Mouse (Mus musculus) CD4-positive, CD25-positive, alpha-beta regulatory T cell (primary cell): ENCODE data around the gene Pou2af1. TPM values are rescaled to one million over a fixed set of nuclear protein-coding genes. Genes with fewer than 3 reads are reported as not detected.

Experiments used
- polyA plus RNA-seq: library from polyadenylated mRNA; unstranded; fragments of 100-300 nt; shearing (Covaris generic); gene quantifications from one replicate; pipeline ENCODE4 v1.2.1, GENCODE M21; 2017

Pou2af1 gene
- 3.2 TPM for polyA plus RNA-seq

GRCm38 (mm10) chr9:51213023-51213728 lies at the start of gene Pou2af1:
Gene Pou2af1, plus strand, starts transcription at chr9:51213708.

DNA sequence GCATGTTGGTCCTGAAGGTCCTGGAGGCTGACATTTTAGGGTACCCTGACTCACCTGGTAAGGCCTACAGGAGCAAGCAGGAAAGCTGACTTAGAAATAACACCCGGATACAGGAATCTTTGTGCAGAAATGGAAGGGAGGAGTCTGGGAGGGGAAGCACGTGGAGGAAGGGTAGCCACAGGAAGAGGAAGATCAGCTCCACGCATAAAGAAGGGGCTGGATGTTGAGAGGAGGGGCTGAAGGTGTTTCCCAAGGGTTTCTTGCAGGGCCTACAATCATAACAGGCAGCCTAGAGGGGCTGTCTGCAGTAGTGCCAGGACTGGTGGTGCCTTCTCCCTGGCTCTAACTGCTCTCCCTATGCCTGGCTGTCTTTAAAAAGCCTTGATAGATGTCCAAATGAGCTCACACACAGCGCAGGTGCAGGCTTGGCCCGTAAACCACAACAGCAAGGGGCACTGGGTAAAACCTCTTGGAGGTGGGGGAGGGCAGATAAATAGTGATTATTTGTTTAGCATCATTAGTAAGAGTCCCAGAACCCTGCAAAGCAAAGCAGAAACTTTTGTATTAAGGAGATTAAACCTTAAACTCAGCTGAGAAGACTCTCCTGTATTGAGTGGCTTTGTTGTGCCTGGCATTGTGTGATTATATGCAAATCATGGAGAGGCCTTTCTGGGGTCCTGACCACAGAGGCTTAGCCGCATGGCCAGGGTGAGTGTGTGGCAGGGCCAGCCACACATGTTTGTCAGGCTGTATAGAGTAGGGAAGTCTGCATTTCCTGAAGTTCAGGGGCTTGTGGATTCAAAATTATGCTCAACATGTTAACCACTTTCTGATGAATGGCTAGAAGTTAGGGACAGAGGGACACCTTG lies 48.0 kb upstream of the Pou2af1 start, which contains the start of gene Gm32742:
Gene Gm32742 (minus strand): TSS at position 206 of the 869 bp plus-strand sequence.

DNA sequence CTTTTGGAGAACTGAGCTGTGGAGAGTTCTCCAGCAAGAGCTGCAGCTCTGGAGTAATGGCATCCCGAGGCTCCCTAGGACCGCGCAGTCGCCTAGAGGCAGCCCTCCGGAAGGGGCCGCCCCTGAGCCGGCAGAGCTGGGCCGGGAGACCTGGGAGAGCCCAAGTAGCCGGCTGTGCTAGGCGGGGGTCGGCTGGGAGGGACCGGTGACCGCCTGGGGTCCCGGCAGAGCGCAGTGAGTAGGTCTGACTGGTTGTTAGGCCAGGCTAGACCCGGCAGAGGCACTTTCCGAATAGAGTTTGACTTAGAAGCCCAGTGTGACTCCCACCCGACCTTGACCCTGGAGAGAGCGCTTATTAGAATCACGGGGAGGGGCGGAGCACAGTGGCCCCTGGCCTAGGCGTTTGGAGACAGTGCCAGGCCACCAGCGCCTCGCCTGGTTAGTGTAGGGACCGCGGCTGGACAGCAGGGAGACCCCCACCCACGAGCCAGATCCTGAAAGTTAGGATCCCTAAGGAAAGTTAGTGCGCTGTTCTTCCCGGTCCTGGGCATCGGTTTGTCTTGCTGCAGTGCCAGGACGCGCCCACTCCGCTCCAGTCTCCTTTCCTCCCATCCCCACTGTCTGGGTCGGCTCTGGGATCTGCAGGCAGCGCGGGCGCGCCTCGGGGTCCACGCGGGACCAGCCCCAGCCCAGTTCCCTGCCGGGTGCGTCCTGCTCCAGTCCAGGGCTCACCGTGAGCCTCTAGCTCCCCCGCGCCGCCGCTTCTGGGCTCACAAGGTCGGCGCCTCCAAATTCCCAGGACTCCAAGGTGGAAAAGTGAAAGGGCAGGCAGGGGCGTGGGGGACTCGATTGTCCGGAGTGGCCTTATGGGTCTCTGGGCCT lies 65.2 kb downstream of the Pou2af1 start, which contains the start of gene Colca2:
Gene Colca2 (minus strand): TSS at position 70 of the 882 bp plus-strand sequence.

Other genes with a start within 250 kb of the Pou2af1 start
- gene Sik2, start 204.6 kb upstream of the Pou2af1 start, polyA plus RNA-seq = 36.6 TPM
- not detected for gene Btg4, start 152.8 kb upstream of the Pou2af1 start, polyA plus RNA-seq
- gene Layn, start 136.6 kb upstream of the Pou2af1 start, polyA plus RNA-seq = not detected
- gene 4833427G06Rik, start 111.6 kb upstream of the Pou2af1 start, polyA plus RNA-seq = not detected
- not detected for gene Gm32742, start 48.2 kb upstream of the Pou2af1 start, polyA plus RNA-seq
- not detected for gene Colca2, start 64.9 kb downstream of the Pou2af1 start, polyA plus RNA-seq
- gene 1810046K07Rik, start 115.2 kb downstream of the Pou2af1 start, polyA plus RNA-seq = not detected